Mouse (Mus musculus) liver, postnatal 0 days (tissue): ENCODE data around the gene Cyp1a1.

Experiments used
- CTCF ChIP-seq: sonication (generic); IDR thresholded peaks from 2 replicates; pipeline ENCODE4 v1.5.1; 2016; ENCODE audit warnings: antibody characterized with exemption, low read depth
- EP300 ChIP-seq: IDR thresholded peaks from 2 replicates; pipeline ENCODE4 v1.6.1; 2016; ENCODE audit warnings: antibody characterized with exemption, low read depth, mild to moderate bottlenecking

DNA sequence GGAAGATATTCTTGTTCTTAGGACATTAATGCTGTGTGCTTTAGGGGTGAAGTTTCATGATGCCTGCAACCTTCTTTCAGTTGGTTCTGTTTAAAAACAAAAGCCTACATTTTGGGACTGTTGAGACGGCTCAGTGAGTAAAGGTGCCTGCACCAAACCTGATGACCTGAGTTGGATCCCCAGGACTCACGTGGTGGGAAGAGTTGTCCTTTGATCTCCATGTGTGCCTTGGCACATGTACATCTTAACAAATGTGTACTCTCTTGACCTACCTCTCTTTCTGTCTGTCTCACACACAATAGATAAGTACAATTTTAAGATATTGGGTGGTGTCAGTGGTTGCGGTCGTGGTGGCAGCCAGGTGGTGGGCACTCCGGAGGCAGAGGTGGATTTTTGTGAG lies 1.7 kb upstream of the Cyp1a1 start:
- TF ChIP-seq CTCF (no peak), EP300 (no peak)
